16 mouse cellular contexts compared by ENCODE assay signal in genomic region chr3:51159881-51160280, GRCm38 (mm10).
DNase-seq lines count a peak whose midpoint lies in the region; ATAC-seq lines count a peak whose summit lies in the region.
"Had no signal": no experiment of that assay in that cellular context is flagged by ENCODE, and none has a peak within 500 bp of the region (broad histone marks: within the 10 kb centered on the region; RNA-seq: fewer than 3 reads in every experiment).

No protein-coding gene starts in this region.

- H3K4me1 ChIP-seq in hindbrain, embryonic 13.5 days (replicated peaks), result peaks cover 31% of the 10 kb centered on the region
- peaks cover 11% of the 10 kb centered on the region for H3K4me1 ChIP-seq in hindbrain, embryonic 16.5 days (ENCODE audit: control insufficient read depth, insufficient read depth, low read depth, low read length)
- H3K4me1 ChIP-seq in limb, embryonic 10.5 days, result peaks cover 31% of the 10 kb centered on the region

- peak overlapping the region; percentile 66 for H3K27ac ChIP-seq in hindbrain, embryonic 13.5 days
- no peak overlapping the region for H3K27ac ChIP-seq in hindbrain, embryonic 16.5 days (ENCODE audit: low read depth, low read length)
- peak overlapping the region; percentile 42; the same call in 1 of the 2 replicates for H3K27ac ChIP-seq in limb, embryonic 10.5 days
- H3K27ac ChIP-seq: embryonic facial prominence, embryonic 15.5 days; forebrain, embryonic 13.5 days; heart, adult 2 months; left cerebral cortex, adult 2 months; limb, embryonic 15.5 days had no signal

- no peaks in the 10 kb centered on the region for H3K9me3 ChIP-seq in hindbrain, embryonic 13.5 days
- H3K9me3 ChIP-seq in hindbrain, embryonic 16.5 days (ENCODE audit: control insufficient read depth, low read length), result no peaks in the 10 kb centered on the region
- no peaks in the 10 kb centered on the region for H3K9me3 ChIP-seq in limb, embryonic 10.5 days (replicated peaks)
- H3K9me3 ChIP-seq: embryonic facial prominence, embryonic 15.5 days; forebrain, embryonic 13.5 days; limb, embryonic 15.5 days had no signal

- H3K36me3 ChIP-seq in hindbrain, embryonic 13.5 days, result no peaks in the 10 kb centered on the region
- H3K36me3 ChIP-seq in hindbrain, embryonic 16.5 days (ENCODE audit: control insufficient read depth, insufficient read depth, low read length), result no peaks in the 10 kb centered on the region
- H3K36me3 ChIP-seq in limb, embryonic 10.5 days, result no peaks in the 10 kb centered on the region
- H3K36me3 ChIP-seq: embryonic facial prominence, embryonic 15.5 days; limb, embryonic 15.5 days had no signal

- no peak overlapping the region for H3K4me3 ChIP-seq in hindbrain, embryonic 13.5 days
- H3K4me3 ChIP-seq in hindbrain, embryonic 16.5 days (ENCODE audit: low read length), result no peak overlapping the region
- H3K4me3 ChIP-seq in limb, embryonic 10.5 days, result no peak overlapping the region
- H3K4me3 ChIP-seq: embryonic facial prominence, embryonic 15.5 days; forebrain, embryonic 13.5 days; heart, adult 2 months; left cerebral cortex, adult 2 months; limb, embryonic 15.5 days; myocyte had no signal

- H3K4me2 ChIP-seq in hindbrain, embryonic 13.5 days, result no peak overlapping the region
- no peak overlapping the region for H3K4me2 ChIP-seq in hindbrain, embryonic 16.5 days (ENCODE audit: low read length)
- H3K4me2 ChIP-seq: embryonic facial prominence, embryonic 15.5 days; forebrain, embryonic 13.5 days; limb, embryonic 15.5 days had no signal

- no peak overlapping the region for H3K9ac ChIP-seq in hindbrain, embryonic 13.5 days
- no peak overlapping the region for H3K9ac ChIP-seq in hindbrain, embryonic 16.5 days (ENCODE audit: low read depth, low read length)
- H3K9ac ChIP-seq: embryonic facial prominence, embryonic 15.5 days; forebrain, embryonic 13.5 days; limb, embryonic 15.5 days had no signal

- no peak for ATAC-seq in hindbrain, embryonic 13.5 days (ENCODE audit: low FRiP score)
- ATAC-seq in hindbrain, embryonic 16.5 days, result no peak
- ATAC-seq: forebrain, embryonic 13.5 days had no signal

- WGBS in hindbrain, embryonic 13.5 days, result 55% methylated on average over 9 of the region's 9 CpGs
- whole genome bisulfite sequencing in hindbrain, embryonic 16.5 days, result 54% methylated on average over 9 of the region's 9 CpGs
- WGBS in limb, embryonic 10.5 days, result 58% methylated on average over 9 of the region's 9 CpGs

- peak; percentile 58 to 67 for DNase-seq in cerebellum, postnatal 10 days
- DNase-seq in cerebellum, adult 9-11 months, result no peak
- DNase-seq in Muller cell, postnatal 12 days (ENCODE audit: inconsistent ontology term), result peak; percentile 48
- no peak for DNase-seq in limb, embryonic 10.5 days (ENCODE audit: low spot score)
- DNase-seq in urinary bladder, postnatal 4 days (ENCODE audit: low spot score in 2 of 2), result no peak
- DNase-seq: heart, adult 2 months; lung, adult 2 months; right cerebral cortex, postnatal 14 days; thymus, postnatal 25 days had no signal

- no peaks in the 10 kb centered on the region for H3K27me3 ChIP-seq in hindbrain, embryonic 13.5 days
- H3K27me3 ChIP-seq in hindbrain, embryonic 16.5 days (replicated peaks; ENCODE audit: control insufficient read depth, insufficient read depth, low read length), result no peaks in the 10 kb centered on the region
- no peaks in the 10 kb centered on the region for H3K27me3 ChIP-seq in limb, embryonic 10.5 days (ENCODE audit: low read depth, poor library complexity, severe bottlenecking)
- H3K27me3 ChIP-seq: embryonic facial prominence, embryonic 15.5 days; forebrain, embryonic 13.5 days; limb, embryonic 15.5 days had no signal

Comparison
In these comparisons a context has a peak if more than half of its experiments do, and no peak if none do; other contexts are left out.
1. DNase-seq: peak in cerebellum, postnatal 10 days (2 of 2) and Muller cell, postnatal 12 days (single experiment); none in cerebellum, adult 9-11 months (single experiment), limb, embryonic 10.5 days (single experiment) and urinary bladder, postnatal 4 days (0 of 2).